Mouse (Mus musculus) splenic B cell, adult 2 months (primary cell): ENCODE results near the gene Dyrk1a.

Experiments used
- DNase-seq: peaks from one replicate; pipeline ENCODE4 v3.0.0-alpha.2; 2011; ENCODE audit warnings: low read depth, low spot score
- H3K27me3 ChIP-seq: 2 replicates; pipeline ENCODE4 v1.6.1; 2012; ENCODE audit warnings: mild to moderate bottlenecking, low read length, moderate library complexity, mixed read lengths; ENCODE audit not compliant: control insufficient read depth, poor library complexity, insufficient read depth, severe bottlenecking
- H3K36me3 ChIP-seq: 2 replicates; pipeline ENCODE4 v1.6.1; 2012; ENCODE audit warnings: mild to moderate bottlenecking, low read length, moderate library complexity, mixed read lengths; ENCODE audit not compliant: control insufficient read depth, poor library complexity, insufficient read depth, severe bottlenecking

Gene Dyrk1a

GRCm38 (mm10) chr16:94571111-94571993 lies 1.5 kb downstream of the Dyrk1a start:
- Histone ChIP-seq H3K36me3 (no peaks in the 10 kb centered on the region), H3K27me3 (no peaks in the 10 kb centered on the region)
- peak; percentile 42 for DNase-seq

GRCm38 (mm10) chr16:94572422-94572821 lies 2.6 kb downstream of the Dyrk1a start:
- no peak for DNase-seq

GRCm38 (mm10) chr16:94574025-94574717 lies 4.4 kb downstream of the Dyrk1a start:
- H3K36me3 ChIP-seq, result no peaks in the 10 kb centered on the region

More at GRCm38 (mm10) chr16:94572422-94572821, 2.6 kb downstream of the Dyrk1a start:
- H3K36me3 ChIP-seq, result no peaks in the 10 kb centered on the region
- H3K27me3 ChIP-seq, result no peaks in the 10 kb centered on the region

GRCm38 (mm10) chr16:94574718-94575094 lies 4.9 kb downstream of the Dyrk1a start:
- Histone ChIP-seq H3K36me3 (no peaks in the 10 kb centered on the region; the same call in 1 of the 2 replicates), H3K27me3 (no peaks in the 10 kb centered on the region)
- DNase-seq, result no peak

More at GRCm38 (mm10) chr16:94574025-94574717, 4.4 kb downstream of the Dyrk1a start:
- no peaks in the 10 kb centered on the region for H3K27me3 ChIP-seq
- DNase-seq, result no peak

- Histone ChIP-seq H3K36me3 (no peaks in the 10 kb centered on the region; the same call in 1 of the 2 replicates), H3K27me3 (no peaks in the 10 kb centered on the region)
- no peak for DNase-seq
Observed at GRCm38 (mm10) chr16:94575757-94576156, 5.9 kb downstream of the Dyrk1a start.

GRCm38 (mm10) chr16:94579348-94579747 lies 9.5 kb downstream of the Dyrk1a start:
- Histone ChIP-seq H3K36me3 (no peaks in the 10 kb centered on the region; the same call in 1 of the 2 replicates), H3K27me3 (no peaks in the 10 kb centered on the region)
- no peak for DNase-seq

- Histone ChIP-seq H3K36me3 (no peaks in the 10 kb centered on the region; the same call in 1 of the 2 replicates), H3K27me3 (no peaks in the 10 kb centered on the region)
- DNase-seq, result no peak
Observed at GRCm38 (mm10) chr16:94580844-94581405, 11.1 kb downstream of the Dyrk1a start.

GRCm38 (mm10) chr16:94586349-94586990 lies 16.7 kb downstream of the Dyrk1a start:
- no peak for DNase-seq
- no peaks in the 10 kb centered on the region for H3K27me3 ChIP-seq

GRCm38 (mm10) chr16:94587461-94587860 lies 17.7 kb downstream of the Dyrk1a start:
- Histone ChIP-seq H3K27me3 (no peaks in the 10 kb centered on the region), H3K36me3 (no peaks in the 10 kb centered on the region)
- no peak for DNase-seq

More at GRCm38 (mm10) chr16:94586349-94586990, 16.7 kb downstream of the Dyrk1a start:
- H3K36me3 ChIP-seq, result no peaks in the 10 kb centered on the region

DNA sequence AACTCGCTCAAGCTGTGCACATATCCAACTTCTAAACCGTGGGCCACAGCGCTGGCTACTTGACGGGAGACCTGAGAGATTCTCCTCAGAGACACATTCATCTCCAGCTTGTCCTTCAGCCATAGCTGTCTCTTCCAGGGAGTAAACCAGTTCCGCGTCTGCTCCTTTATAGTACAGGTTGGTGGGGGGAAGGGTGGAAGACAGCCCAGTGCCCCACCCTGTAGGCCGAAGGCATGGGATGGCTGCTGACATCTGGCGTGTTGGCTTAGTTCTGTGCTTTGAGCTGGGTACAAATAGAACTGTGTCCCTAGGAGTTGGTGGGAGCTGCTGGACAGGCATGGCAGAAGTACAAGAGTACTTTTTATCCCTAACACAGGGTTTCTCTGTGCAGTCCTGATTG lies 18.4 kb downstream of the Dyrk1a start:
- Histone ChIP-seq H3K27me3 (no peaks in the 10 kb centered on the region), H3K36me3 (no peaks in the 10 kb centered on the region)
- no peak for DNase-seq

- DNase-seq, result peak; percentile 61
Observed at GRCm38 (mm10) chr16:94588974-94589373, 19.2 kb downstream of the Dyrk1a start.

GRCm38 (mm10) chr16:94589648-94590047 lies 19.8 kb downstream of the Dyrk1a start:
- Histone ChIP-seq H3K27me3 (no peaks in the 10 kb centered on the region), H3K36me3 (no peaks in the 10 kb centered on the region)
- no peak for DNase-seq

More at GRCm38 (mm10) chr16:94588974-94589373, 19.2 kb downstream of the Dyrk1a start:
- no peaks in the 10 kb centered on the region for H3K36me3 ChIP-seq
- no peaks in the 10 kb centered on the region for H3K27me3 ChIP-seq

DNA sequence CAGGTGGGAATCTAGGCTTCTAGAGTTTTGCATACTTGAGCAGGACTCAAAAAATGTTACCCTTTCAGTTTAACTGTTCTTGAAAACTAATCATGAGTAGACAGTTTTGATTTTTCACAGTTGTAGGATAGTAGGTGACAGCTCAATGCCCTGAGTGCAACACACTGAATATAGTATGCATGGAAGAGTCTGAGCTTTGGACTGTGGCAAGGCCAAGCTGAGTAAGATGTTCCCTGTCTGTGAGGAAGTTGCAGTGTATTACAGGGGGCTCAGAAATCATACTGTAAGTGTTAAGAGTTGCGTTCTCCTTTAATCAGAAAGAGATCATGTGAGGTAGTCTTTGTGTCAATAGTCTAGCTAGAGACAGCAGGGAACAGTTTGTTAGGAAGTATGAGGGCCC lies 20.4 kb downstream of the Dyrk1a start:
- H3K27me3 ChIP-seq, result no peaks in the 10 kb centered on the region
- peak; percentile 66 for DNase-seq
- H3K36me3 ChIP-seq, result no peaks in the 10 kb centered on the region

GRCm38 (mm10) chr16:94590977-94591376 lies 21.2 kb downstream of the Dyrk1a start:
- no peak for DNase-seq
- no peaks in the 10 kb centered on the region for H3K27me3 ChIP-seq

More at GRCm38 (mm10) chr16:94590977-94591376, 21.2 kb downstream of the Dyrk1a start:
- no peaks in the 10 kb centered on the region for H3K36me3 ChIP-seq
